Mouse (Mus musculus): ENCODE data around the gene Lhx2. TPM values are rescaled to one million over a fixed set of nuclear protein-coding genes. Genes with fewer than 3 reads are reported as not detected.
A peak's percentile ranks its signal among the peaks of the same experiment; 100 is the strongest.

Gene Lhx2
- polyA plus RNA-seq, 1 experiment from 2014 or later: 1.2 TPM

DNA sequence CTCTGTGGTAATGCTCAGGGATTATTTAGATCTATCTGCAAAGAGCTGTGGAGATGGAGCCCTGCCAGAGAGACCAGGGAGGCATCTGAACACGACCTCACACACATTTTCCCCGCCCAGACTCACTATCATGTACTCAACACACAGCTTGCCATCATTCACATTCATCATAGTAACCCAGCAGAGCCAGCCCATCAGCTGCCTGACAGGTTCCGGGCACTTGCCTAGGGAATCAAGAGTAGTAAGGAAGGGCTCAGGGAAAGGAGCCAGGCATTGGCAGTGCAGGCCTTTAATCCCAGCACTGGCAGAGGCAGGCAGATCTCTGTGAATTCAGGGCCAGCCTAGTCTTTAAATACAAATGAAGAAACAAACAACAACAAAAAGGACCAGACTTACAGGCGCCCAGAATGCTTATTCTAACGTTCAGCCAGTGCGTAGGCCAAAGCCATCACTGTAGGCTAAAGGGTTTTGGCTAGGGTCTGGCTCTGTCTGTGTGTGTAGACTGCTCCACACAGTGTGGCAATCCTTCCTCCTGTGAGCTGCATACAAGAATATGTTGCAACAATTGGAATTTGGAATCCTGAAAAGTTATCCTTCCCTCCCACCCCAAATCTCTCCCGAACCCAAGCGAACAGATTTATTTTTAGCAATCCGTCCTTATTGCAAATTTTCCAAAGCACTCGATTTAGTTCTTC lies 48.6 kb downstream of the Lhx2 start:
- H3K9me3 ChIP-seq (ENCODE audit: control insufficient read depth, low read length): no peaks in the 10 kb centered on the region
- H3K4me1 ChIP-seq (ENCODE audit: control insufficient read depth, insufficient read depth, low read length): no peaks in the 10 kb centered on the region
- no peak overlapping the region for H3K4me2 ChIP-seq (ENCODE audit: low read depth, low read length)
- no peaks in the 10 kb centered on the region for H3K36me3 ChIP-seq (ENCODE audit: control insufficient read depth, insufficient read depth, low read length)
- ATAC-seq (ENCODE audit: low read depth): no peak
- no peak overlapping the region for H3K4me3 ChIP-seq (ENCODE audit: low read depth, low read length)
- no peak overlapping the region for H3K9ac ChIP-seq (replicated peaks; ENCODE audit: low read depth, low read length)
- H3K27ac ChIP-seq (ENCODE audit: low read depth, low read length): no peak overlapping the region
- no peaks in the 10 kb centered on the region for H3K27me3 ChIP-seq (ENCODE audit: control insufficient read depth, insufficient read depth, low read length)
- 86% methylated on average over 10 of the region's 10 CpGs for WGBS

DNA sequence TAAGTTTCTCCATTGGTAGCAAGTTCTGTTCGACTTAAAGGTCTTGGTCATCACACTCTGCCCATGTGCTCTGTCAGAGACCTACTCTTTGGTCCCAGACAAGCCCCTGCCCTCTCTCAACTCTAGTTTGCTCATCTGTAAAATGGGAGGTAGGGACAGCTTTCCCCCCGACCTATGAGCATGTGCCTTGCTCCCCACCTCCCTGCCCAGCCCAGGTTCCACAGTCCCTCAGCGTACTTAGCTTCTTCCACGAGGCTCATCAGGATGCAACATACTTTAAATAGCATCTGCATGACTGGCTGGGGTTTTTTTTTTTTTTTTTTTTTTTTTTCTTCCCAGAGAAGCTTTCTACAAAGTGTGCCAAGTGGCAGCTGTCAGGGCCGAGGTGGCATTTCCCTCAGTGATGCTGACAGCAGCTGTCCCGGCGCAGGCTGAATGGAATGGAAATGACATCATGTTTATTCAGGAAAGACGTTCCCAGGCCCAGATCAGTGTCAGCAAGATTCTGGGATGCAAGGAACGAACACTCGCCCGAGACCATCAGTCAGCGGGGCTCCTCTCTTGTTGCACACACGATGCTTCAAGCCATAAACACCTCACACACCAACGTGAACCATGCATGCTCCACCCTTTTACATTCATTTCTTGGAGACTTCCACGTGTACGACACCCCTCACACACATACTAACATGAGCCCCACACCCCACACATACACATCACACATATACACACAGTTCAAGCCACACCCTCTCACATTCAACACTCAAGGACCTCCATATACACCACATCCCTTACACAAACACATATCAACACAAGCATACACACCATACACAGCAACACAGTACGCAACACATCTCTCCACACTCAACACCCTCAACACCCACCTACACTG lies 56.1 kb downstream of the Lhx2 start:
- 54% methylated on average over 17 of the region's 17 CpGs for WGBS
- H3K9me3 ChIP-seq (ENCODE audit: control insufficient read depth, low read length): no peaks in the 10 kb centered on the region
- ATAC-seq (ENCODE audit: low read depth): peak; percentile 24; the same call in 1 of the 2 replicates
- H3K4me2 ChIP-seq (ENCODE audit: low read depth, low read length): no peak overlapping the region
- H3K9ac ChIP-seq (replicated peaks; ENCODE audit: low read depth, low read length): no peak overlapping the region
- no peak overlapping the region for H3K4me3 ChIP-seq (ENCODE audit: low read depth, low read length)
- H3K4me1 ChIP-seq (ENCODE audit: control insufficient read depth, insufficient read depth, low read length): no peaks in the 10 kb centered on the region
- no peaks in the 10 kb centered on the region for H3K27me3 ChIP-seq (ENCODE audit: control insufficient read depth, insufficient read depth, low read length)
- H3K36me3 ChIP-seq (ENCODE audit: control insufficient read depth, insufficient read depth, low read length): no peaks in the 10 kb centered on the region
- H3K27ac ChIP-seq (ENCODE audit: low read depth, low read length): no peak overlapping the region

DNA sequence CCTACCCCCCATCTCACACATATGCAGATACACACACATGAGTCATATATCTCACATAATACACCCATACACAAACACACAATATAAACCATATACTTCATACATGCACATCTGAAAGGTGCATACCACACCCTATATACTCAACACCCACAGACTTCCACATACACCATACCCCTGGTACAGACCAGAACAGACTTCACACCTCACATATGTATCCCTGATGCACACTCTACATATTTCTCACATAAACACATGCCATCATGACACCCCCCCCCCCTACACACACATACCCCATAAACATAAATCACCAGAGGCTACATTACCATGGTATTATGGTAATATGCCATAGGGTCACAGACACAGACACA lies 56.8 kb downstream of the Lhx2 start:
- no peaks in the 10 kb centered on the region for H3K36me3 ChIP-seq (ENCODE audit: control insufficient read depth, insufficient read depth, low read length)
- no peak overlapping the region for H3K27ac ChIP-seq (ENCODE audit: low read depth, low read length)
- H3K9ac ChIP-seq (replicated peaks; ENCODE audit: low read depth, low read length): no peak overlapping the region
- H3K4me3 ChIP-seq (ENCODE audit: low read depth, low read length): no peak overlapping the region
- no peak for ATAC-seq (ENCODE audit: low read depth)
- H3K4me1 ChIP-seq (ENCODE audit: control insufficient read depth, insufficient read depth, low read length): no peaks in the 10 kb centered on the region
- no peak overlapping the region for H3K4me2 ChIP-seq (ENCODE audit: low read depth, low read length)
- no peaks in the 10 kb centered on the region for H3K9me3 ChIP-seq (ENCODE audit: control insufficient read depth, low read length)
- no peaks in the 10 kb centered on the region for H3K27me3 ChIP-seq (ENCODE audit: control insufficient read depth, insufficient read depth, low read length)

DNA sequence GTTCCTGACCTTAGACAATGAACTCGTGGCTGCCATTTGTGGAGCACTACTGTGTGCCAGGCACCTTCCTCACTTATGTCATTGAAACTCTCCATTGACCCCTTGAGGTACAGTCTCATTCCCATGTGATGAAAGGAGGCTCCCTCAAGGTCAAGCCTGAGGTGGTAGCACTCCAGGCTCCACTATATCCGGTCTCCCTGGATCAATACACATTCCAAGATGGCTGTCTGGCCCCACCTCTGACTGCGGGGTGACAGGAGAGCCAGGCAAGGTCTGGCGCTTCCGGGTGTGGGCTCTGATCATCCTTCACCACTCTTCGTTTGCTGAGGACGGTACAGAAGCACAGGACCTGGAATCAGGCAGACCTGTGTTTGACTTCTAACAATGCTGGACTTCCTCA lies 58.2 kb downstream of the Lhx2 start:
- 84% methylated on average over 7 of the region's 7 CpGs for WGBS
- H3K36me3 ChIP-seq (ENCODE audit: control insufficient read depth, insufficient read depth, low read length): no peaks in the 10 kb centered on the region
- no peaks in the 10 kb centered on the region for H3K27me3 ChIP-seq (ENCODE audit: control insufficient read depth, insufficient read depth, low read length)
- H3K4me1 ChIP-seq (ENCODE audit: control insufficient read depth, insufficient read depth, low read length): no peaks in the 10 kb centered on the region
- no peak for ATAC-seq (ENCODE audit: low read depth)
- no peak overlapping the region for H3K27ac ChIP-seq (ENCODE audit: low read depth, low read length)
- H3K9me3 ChIP-seq (ENCODE audit: control insufficient read depth, low read length): no peaks in the 10 kb centered on the region
- H3K4me3 ChIP-seq (ENCODE audit: low read depth, low read length): no peak overlapping the region
- no peak overlapping the region for H3K9ac ChIP-seq (replicated peaks; ENCODE audit: low read depth, low read length)
- H3K4me2 ChIP-seq (ENCODE audit: low read depth, low read length): no peak overlapping the region

DNA sequence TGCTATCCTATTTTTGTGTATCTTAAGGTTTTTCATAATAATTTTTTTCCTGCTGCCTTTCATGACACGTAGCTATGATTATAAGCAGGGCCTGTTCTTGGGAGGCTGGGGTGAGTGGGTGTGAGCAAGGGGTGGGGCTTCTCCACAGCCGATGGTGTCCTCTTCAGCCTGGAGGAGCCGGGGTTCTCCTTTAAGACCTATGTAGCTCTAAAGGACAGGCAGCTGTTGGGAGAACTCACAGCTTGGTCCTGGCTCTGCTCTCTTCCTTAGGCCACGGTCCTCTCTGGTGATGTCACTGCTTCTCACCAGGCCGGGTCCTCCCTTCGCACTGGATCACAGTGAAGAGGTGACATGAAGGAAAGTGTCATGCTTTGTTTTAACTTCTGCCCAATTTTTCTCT lies 58.8 kb downstream of the Lhx2 start:
- Histone ChIP-seq H3K36me3 (ENCODE audit: control insufficient read depth, insufficient read depth, low read length) (no peaks in the 10 kb centered on the region), H3K9ac (replicated peaks; ENCODE audit: low read depth, low read length) (no peak overlapping the region), H3K4me2 (ENCODE audit: low read depth, low read length) (no peak overlapping the region), H3K9me3 (ENCODE audit: control insufficient read depth, low read length) (no peaks in the 10 kb centered on the region), H3K27ac (ENCODE audit: low read depth, low read length) (no peak overlapping the region), H3K27me3 (ENCODE audit: control insufficient read depth, insufficient read depth, low read length) (no peaks in the 10 kb centered on the region), H3K4me1 (ENCODE audit: control insufficient read depth, insufficient read depth, low read length) (no peaks in the 10 kb centered on the region), H3K4me3 (ENCODE audit: low read depth, low read length) (no peak overlapping the region)
- ATAC-seq (ENCODE audit: low read depth): no peak
- WGBS: 69% methylated on average over 6 of the region's 6 CpGs

DNA sequence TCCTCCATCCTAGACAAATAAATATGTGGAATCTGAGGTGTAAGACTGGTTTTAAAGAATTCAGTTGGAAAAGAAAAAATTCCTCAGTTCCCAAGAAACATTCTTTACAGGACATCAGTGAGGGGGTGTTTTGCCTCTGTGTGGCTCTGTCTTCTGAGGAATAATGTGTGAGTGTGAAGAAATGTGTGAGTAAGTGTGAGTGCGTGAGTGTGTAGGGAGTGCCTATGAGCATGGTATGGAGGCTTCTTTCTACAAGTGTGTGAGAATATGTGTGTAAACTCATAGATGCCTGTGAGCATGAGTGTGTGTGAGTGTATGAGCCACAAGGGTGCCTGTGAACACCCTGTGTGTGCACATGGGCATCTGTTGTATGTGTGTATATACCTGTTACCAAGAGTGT lies 63.5 kb downstream of the Lhx2 start:
- 91% methylated on average over 1 of the region's 1 CpGs for WGBS
- H3K9me3 ChIP-seq (ENCODE audit: control insufficient read depth, low read length): no peaks in the 10 kb centered on the region
- H3K27me3 ChIP-seq (ENCODE audit: control insufficient read depth, insufficient read depth, low read length): no peaks in the 10 kb centered on the region
- no peak overlapping the region for H3K27ac ChIP-seq (ENCODE audit: low read depth, low read length)
- no peaks in the 10 kb centered on the region for H3K4me1 ChIP-seq (ENCODE audit: control insufficient read depth, insufficient read depth, low read length)
- H3K9ac ChIP-seq (replicated peaks; ENCODE audit: low read depth, low read length): no peak overlapping the region
- ATAC-seq (ENCODE audit: low read depth): no peak
- H3K36me3 ChIP-seq (ENCODE audit: control insufficient read depth, insufficient read depth, low read length): no peaks in the 10 kb centered on the region
- no peak overlapping the region for H3K4me3 ChIP-seq (ENCODE audit: low read depth, low read length)
- H3K4me2 ChIP-seq (ENCODE audit: low read depth, low read length): no peak overlapping the region

DNA sequence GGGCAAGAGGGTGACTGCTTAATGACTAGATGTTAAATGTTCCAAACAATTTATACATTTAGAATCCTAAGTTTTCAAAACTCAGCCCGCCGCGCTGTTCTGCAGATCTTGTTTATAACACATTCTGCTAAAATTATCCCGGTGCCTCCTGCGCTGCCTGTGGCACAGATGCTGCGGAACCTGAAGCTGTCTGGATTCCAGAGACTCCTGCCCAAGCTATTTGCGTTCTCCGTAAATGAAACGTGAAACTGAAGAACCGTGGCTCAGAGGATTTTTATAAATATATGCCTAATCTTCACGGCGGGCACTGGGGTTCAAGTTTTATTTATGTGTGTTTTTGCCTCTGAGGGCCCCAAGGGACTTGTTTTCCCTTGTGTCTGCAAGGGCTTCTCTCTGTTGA lies 64.2 kb downstream of the Lhx2 start:
- WGBS: 78% methylated on average over 12 of the region's 12 CpGs
- Histone ChIP-seq H3K27me3 (ENCODE audit: control insufficient read depth, insufficient read depth, low read length) (no peaks in the 10 kb centered on the region), H3K4me3 (ENCODE audit: low read depth, low read length) (no peak overlapping the region), H3K27ac (ENCODE audit: low read depth, low read length) (no peak overlapping the region), H3K4me2 (ENCODE audit: low read depth, low read length) (no peak overlapping the region), H3K36me3 (ENCODE audit: control insufficient read depth, insufficient read depth, low read length) (no peaks in the 10 kb centered on the region), H3K9me3 (ENCODE audit: control insufficient read depth, low read length) (no peaks in the 10 kb centered on the region), H3K9ac (replicated peaks; ENCODE audit: low read depth, low read length) (no peak overlapping the region), H3K4me1 (ENCODE audit: control insufficient read depth, insufficient read depth, low read length) (no peaks in the 10 kb centered on the region)
- ATAC-seq (ENCODE audit: low read depth): no peak

DNA sequence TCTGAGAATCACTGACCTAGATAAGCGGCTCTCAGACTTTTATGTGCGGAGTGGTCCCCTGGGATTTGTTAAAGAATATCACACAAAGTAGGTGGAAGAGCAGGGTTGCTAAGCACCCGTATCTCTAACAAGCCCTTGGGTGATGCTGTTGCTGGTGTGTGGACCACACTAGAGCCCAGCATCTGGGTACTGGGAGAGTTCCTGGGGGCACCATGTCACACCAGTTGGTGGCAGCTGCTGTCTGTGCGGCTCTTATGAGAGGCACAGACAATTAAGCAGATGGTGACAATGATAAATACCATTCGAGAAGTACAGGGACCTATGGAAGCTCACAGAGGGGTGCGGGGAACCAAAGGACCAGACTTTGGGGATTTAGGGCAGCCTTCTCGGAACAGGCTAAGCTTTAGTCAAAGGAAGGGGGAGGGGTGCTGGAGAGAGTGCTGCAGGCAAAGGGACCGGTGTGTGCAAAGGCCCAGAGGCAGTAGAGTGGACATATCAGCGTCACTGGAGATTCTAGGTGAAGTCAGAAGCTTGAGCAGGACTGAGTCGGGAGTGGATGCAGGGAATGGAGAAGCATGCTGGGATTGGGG lies 65.0 kb downstream of the Lhx2 start:
- WGBS: 40% methylated on average over 10 of the region's 10 CpGs
- no peak overlapping the region for H3K9ac ChIP-seq (replicated peaks; ENCODE audit: low read depth, low read length)
- no peaks in the 10 kb centered on the region for H3K36me3 ChIP-seq (ENCODE audit: control insufficient read depth, insufficient read depth, low read length)
- peak; percentile 50; the same call in 1 of the 2 replicates for ATAC-seq (ENCODE audit: low read depth)
- H3K27ac ChIP-seq (ENCODE audit: low read depth, low read length): no peak overlapping the region
- no peaks in the 10 kb centered on the region for H3K27me3 ChIP-seq (ENCODE audit: control insufficient read depth, insufficient read depth, low read length)
- H3K4me2 ChIP-seq (ENCODE audit: low read depth, low read length): no peak overlapping the region
- no peak overlapping the region for H3K4me3 ChIP-seq (ENCODE audit: low read depth, low read length)
- H3K4me1 ChIP-seq (ENCODE audit: control insufficient read depth, insufficient read depth, low read length): no peaks in the 10 kb centered on the region
- no peaks in the 10 kb centered on the region for H3K9me3 ChIP-seq (ENCODE audit: control insufficient read depth, low read length)

DNA sequence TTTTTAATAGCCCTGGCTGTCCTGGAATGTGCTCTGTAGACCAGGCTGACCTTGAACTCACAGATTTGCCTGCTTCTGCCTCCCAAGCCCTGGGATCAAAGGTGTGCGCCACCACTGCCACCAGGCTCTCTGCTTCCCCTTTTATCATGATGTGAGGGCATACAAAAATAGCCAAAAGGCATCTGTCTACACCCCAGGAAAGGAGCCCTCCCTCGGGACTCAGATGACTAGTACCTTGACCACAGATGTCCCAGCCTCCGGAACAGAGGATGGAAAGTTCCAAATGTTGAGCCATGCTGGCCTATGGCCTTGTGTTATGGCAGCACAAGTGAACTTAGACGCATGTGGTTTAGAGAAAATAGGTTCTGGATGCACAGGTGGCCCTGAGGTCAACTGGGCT lies 66.3 kb downstream of the Lhx2 start:
- Histone ChIP-seq H3K9ac (replicated peaks; ENCODE audit: low read depth, low read length) (no peak overlapping the region), H3K4me3 (ENCODE audit: low read depth, low read length) (no peak overlapping the region), H3K4me2 (ENCODE audit: low read depth, low read length) (no peak overlapping the region), H3K27ac (ENCODE audit: low read depth, low read length) (no peak overlapping the region), H3K27me3 (ENCODE audit: control insufficient read depth, insufficient read depth, low read length) (no peaks in the 10 kb centered on the region), H3K36me3 (ENCODE audit: control insufficient read depth, insufficient read depth, low read length) (no peaks in the 10 kb centered on the region), H3K9me3 (ENCODE audit: control insufficient read depth, low read length) (no peaks in the 10 kb centered on the region), H3K4me1 (ENCODE audit: control insufficient read depth, insufficient read depth, low read length) (no peaks in the 10 kb centered on the region)
- WGBS: 89% methylated on average over 4 of the region's 4 CpGs
- no peak for ATAC-seq (ENCODE audit: low read depth)
